Mouse (Mus musculus) monocyte, adult 2 months (primary cell): ENCODE data around the gene Sh3d21.
"Not testable (repeated sequence)": the region's sequence is repeated elsewhere in the genome, so short reads cannot be mapped to it uniquely, and the experiment has no call there.

ENCODE experiments used
- DNase-seq, 2 experiments: peaks; one replicate each; pipeline ENCODE4 v3.0.0; 2022; ENCODE audit warnings: low spot score in 2 of 2, low read depth in 1 of 2

Sh3d21 gene

GRCm38 (mm10) chr4:126170737-126171136, 7.4 kb upstream of the Sh3d21 start:
- DNase-seq, result not testable (repeated sequence)

GRCm38 (mm10) chr4:126168851-126169250, 5.6 kb upstream of the Sh3d21 start:
- DNase-seq, result no peak

GRCm38 (mm10) chr4:126166084-126166483, 2.8 kb upstream of the Sh3d21 start:
- no peak for DNase-seq

- not testable (repeated sequence) for DNase-seq
Observed at GRCm38 (mm10) chr4:126165092-126165491, 1.8 kb upstream of the Sh3d21 start.

GRCm38 (mm10) chr4:126163685-126164084, 394 bp upstream of the Sh3d21 start:
- DNase-seq, result no peak

- DNase-seq, result peak; percentile 34 to 65
Observed at GRCm38 (mm10) chr4:126162544-126163066, 686 bp downstream of the Sh3d21 start.

- no peak for DNase-seq
Observed at GRCm38 (mm10) chr4:126161986-126162385, 1.3 kb downstream of the Sh3d21 start.

GRCm38 (mm10) chr4:126161456-126161855, 1.8 kb downstream of the Sh3d21 start:
- DNase-seq, result no peak

- DNase-seq, result no peak
Observed at GRCm38 (mm10) chr4:126160981-126161380, 2.3 kb downstream of the Sh3d21 start.

GRCm38 (mm10) chr4:126159455-126159854, 3.8 kb downstream of the Sh3d21 start:
- DNase-seq, result no peak

GRCm38 (mm10) chr4:126157562-126157961, 5.7 kb downstream of the Sh3d21 start:
- no peak for DNase-seq

- no peak for DNase-seq
Observed at GRCm38 (mm10) chr4:126156617-126157016, 6.7 kb downstream of the Sh3d21 start.

- no peak for DNase-seq
Observed at GRCm38 (mm10) chr4:126155869-126156268, 7.4 kb downstream of the Sh3d21 start.

GRCm38 (mm10) chr4:126155183-126155582, 8.1 kb downstream of the Sh3d21 start:
- no peak for DNase-seq

GRCm38 (mm10) chr4:126152864-126153263, 10.4 kb downstream of the Sh3d21 start:
- no peak for DNase-seq

GRCm38 (mm10) chr4:126151701-126152440, 11.4 kb downstream of the Sh3d21 start:
- no peak for DNase-seq

- DNase-seq, result no peak
Observed at GRCm38 (mm10) chr4:126150949-126151320, 12.4 kb downstream of the Sh3d21 start.

GRCm38 (mm10) chr4:126150297-126150948, 12.9 kb downstream of the Sh3d21 start:
- DNase-seq, result no peak

- DNase-seq, result no peak
Observed at GRCm38 (mm10) chr4:126149798-126150197, 13.5 kb downstream of the Sh3d21 start.

GRCm38 (mm10) chr4:126149041-126149676, 14.1 kb downstream of the Sh3d21 start:
- DNase-seq, result no peak

- DNase-seq, result no peak
Observed at GRCm38 (mm10) chr4:126148161-126148961, 14.9 kb downstream of the Sh3d21 start.
